Mouse (Mus musculus) natural killer cell, adult 2 months (primary cell): ENCODE measurements around the gene Tgds.
"Not testable (repeated sequence)": the region's sequence is repeated elsewhere in the genome, so short reads cannot be mapped to it uniquely, and the experiment has no call there.

ENCODE experiments used
- DNase-seq, 2 experiments: peaks; one replicate each; pipeline ENCODE4 v3.0.0; 2022; ENCODE audit warnings: low spot score in 2 of 2

Gene Tgds

DNA sequence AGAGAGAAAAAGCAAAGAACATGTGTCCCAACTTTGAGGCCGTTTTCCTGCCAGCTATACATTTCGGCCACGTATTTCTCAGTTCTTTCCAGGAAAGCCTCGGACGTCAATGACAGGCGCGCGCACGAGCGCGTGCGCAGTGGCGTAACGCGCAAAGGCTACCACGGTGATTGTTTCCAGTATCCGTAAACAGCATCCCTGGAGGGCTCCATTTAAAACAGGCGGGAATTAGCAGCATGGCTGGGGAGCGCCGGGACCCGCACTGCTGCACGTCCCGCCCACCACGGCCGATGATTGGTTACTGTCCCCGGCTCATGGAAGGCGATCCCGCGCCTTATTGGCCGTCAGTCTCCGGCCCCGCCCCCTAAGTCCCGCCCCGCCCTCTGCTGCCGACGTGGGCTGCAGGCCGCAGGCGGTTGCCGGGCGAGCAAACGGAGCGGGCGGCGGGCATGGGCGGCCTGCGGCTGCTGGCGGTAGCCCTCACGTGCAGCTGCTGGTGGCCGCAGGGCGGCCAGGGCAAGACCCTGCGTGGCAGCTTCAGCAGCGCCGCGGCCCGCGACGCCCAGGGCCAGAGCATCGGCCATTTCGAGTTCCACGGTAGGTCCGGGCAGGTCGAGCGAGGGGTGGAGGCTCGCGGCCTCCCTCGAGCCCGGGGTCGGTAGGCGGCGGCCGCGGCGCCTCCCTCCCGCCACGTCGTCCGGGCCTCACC lies 4.3 kb upstream of the Tgds start, which contains the start of gene Gpr180:
Gene Gpr180 (plus strand): TSS at position 415 of the 709 bp plus-strand sequence.
- DNase-seq = peak; percentile 83 to 88

- DNase-seq = no peak
Measured at GRCm38 (mm10) chr14:118131931-118132641, 469 bp downstream of the Tgds start.

DNA sequence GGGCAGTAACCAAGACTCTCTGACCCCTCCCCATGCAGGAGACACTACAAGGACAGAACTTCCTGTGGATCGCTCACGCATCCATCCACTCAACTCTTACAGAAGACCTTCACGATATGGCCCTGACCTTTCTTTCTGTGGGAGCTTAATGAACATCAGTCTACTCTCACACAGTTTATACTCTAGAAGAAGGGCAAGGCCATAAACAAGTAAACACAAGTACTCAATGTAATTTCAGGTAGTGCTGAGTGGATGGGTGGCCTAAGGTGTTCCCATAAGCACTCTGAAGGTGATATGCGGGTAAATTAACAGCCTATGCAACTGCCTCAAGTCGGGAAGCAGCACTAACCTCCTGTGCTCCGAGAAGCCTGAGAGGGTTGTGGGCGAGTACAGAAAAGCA lies 1.1 kb downstream of the Tgds start:
- no peak for DNase-seq

GRCm38 (mm10) chr14:118126301-118126700 lies 6.3 kb downstream of the Tgds start:
- no peak for DNase-seq

DNA sequence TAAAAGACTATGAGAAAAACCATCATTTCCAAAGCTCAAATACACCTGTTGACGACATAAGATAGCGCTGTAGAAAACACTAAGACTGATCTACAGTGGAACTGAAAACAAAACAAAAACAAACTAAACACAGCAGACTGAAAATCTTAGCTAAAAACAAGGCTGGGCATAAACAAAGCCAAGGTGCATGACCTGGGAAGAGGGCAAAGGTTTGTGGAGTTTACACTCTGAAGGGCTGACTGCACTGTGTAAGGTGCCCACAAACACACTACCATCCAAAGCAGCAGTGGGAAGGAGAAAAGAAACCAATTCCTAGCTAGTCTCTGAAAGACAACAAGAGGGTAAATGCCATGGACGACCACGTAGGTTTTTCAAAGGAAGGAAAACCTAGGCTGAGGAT lies 7.8 kb downstream of the Tgds start:
- DNase-seq = no peak

DNA sequence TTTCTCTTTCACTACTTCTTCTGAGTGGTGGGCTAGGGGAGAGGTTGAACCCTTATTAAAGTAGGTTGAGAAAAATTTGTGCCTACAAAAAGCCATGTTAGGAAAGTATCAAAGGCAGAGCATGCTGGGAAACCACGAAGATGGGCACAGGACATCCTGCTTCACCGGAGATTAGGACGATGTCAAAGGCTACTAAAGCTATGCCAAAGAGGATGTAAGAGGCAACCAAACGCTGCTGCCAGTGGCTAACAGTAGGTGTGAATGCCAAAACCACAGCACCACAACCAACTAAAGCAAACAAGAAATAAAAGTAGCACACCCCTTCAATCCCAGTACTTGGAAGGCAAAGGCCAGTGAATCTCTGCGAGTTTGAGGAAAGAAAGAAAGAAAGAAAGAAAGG lies 8.4 kb downstream of the Tgds start:
- DNase-seq = peak; percentile 37 to 66

- DNase-seq = no peak
Measured at GRCm38 (mm10) chr14:118113116-118113515, 19.4 kb downstream of the Tgds start.

GRCm38 (mm10) chr14:118107479-118107878 lies 25.1 kb downstream of the Tgds start:
- not testable (repeated sequence) for DNase-seq

- no peak for DNase-seq
Measured at GRCm38 (mm10) chr14:118101227-118101990, 31.1 kb downstream of the Tgds start.

GRCm38 (mm10) chr14:118098265-118098664 lies 34.3 kb downstream of the Tgds start:
- no peak for DNase-seq

DNA sequence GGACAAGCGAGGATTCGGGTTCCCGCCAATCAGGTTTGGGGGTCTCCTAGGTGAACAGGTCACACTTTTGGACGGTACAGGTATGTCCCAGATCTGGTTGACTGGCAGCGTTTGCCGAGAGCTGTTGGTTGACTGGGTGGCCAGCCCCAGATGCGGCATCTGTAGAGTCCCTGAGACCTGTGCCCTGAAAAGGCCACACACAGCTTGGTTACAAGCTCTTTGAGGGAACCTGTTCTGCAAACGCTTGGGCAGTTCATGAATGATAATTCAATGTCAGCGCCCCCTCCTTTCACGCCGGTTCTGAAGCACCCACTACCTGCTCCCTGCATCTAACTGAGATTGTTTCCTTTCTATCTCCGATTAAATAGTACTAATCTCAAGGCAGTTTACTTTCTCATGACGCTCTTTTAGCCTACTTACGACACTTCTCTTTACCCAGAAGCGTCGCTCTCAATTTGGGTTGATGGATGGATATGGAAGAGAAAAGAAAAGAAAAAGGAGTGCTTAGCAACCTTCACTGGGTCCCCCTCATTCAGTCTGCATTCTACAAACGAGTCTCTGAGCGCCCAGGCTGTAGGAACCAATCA lies 42.7 kb downstream of the Tgds start:
- DNase-seq = no peak

DNA sequence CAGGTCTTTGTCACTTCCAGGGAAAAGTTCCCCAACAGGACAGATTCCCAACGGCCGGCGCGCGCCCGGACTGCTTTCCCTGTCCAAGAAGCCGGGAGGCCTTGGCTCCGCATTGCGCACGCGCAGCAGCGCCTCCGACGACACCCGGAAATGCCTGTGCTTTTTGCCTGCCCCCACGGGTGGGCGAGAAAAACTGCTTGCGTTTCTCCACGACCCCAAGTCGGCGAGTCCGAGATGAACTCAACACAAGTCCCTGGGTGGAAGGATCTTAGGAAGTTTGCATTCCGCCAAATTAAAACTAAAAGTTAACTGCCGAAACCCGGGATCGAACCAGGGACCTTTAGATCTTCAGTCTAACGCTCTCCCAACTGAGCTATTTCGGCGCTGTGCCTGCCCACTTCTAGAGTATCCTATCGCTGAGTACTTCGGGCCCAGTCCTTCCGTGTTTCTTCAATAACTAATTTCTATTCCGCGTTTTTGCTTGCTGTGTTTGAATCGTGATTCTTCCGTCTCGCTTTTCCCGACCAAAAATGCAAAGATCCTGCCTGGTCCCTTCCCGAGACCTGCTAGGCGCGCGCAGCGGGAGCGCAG lies 43.2 kb downstream of the Tgds start:
- peak; percentile 88 to 89 for DNase-seq

DNA sequence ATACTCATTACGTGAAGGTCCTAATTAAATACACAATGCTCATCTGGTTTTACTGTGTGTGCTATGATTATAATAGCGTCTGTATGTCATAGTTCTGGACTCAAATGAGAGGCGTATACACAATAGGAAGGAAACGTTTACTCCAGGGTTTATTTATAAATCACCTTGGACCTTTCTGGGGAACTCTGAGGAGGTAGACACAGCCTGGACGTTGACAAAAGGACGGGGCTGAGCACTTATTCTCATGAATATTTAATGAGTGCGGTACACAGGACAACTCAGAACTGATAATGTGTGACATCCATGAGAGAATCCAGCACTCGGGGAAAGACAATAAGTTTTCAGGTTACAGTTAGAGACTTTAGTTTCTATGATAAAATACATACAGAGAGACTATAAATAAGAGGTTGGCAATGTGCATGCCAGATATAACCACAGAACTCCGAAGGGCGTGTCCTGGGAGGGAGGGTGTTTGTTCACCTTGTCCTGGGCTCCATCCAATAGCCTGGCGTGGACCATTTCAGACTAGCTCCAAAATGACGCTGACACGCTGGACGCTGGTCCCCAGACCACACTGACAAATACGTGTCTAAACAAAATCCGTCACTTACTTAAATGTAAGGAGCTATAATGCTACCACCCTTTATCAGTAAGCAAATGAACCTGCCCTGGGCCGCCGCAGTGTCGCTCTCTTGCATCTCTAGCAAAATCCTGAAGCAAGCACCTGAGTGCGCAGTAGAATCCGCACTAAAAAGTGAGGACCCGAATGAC lies 43.9 kb downstream of the Tgds start:
- DNase-seq = no peak

DNA sequence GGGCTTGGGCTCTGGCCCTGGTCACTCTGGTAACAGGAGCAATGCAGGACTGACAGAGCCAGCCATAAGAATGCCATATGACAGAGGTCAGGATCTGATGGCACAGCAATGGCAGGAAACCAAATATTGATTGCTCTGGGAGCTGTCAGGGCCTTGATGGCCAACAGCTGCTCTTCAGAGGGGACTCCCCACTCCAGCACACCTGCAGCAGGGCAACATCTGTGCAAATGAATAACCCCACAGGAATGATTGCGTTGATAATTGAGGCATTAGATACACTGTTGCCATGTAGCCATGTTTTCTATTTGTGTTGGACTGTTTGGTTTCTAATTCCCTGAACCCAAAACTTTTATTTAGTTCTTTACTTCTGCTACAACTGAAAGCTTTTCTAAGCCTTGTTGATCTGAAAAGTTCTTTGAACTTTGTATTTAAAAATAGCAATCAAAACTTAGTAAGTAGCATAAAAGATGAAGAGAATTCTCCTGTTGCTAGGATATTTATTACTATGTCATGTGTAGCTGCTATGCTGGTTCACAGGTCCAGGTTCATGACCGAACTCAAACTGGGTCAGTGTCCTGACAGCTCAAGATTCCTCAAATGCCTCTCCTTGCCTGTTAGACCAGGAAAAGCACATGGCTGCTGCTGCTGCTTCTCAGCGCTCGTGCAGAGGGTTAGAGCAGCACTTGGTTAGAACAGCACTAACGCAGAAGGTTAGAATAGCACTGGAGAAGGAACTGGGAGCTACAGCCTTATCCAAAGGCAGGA lies 46.1 kb downstream of the Tgds start:
- DNase-seq = no peak

DNA sequence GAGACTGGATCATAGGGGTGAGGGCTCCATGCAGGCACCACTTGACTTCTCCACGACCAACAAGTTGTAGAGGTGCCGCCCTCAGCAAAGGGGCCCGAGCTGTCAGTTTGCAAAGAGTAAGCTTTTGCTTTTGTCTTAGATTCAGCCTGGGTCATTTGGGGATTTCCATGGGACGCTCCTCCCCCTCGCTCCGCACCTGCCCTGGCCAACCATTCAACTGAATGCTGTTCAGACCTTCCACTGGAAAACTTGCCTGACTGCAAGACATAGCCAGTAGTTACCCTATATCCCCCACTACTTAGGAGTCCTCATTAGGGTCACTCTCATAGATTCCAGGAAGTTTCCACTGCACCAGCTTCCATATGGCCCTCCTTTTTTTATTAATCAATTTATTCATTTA lies 48.7 kb downstream of the Tgds start:
- DNase-seq = no peak

GRCm38 (mm10) chr14:118080606-118081005 lies 51.9 kb downstream of the Tgds start:
- no peak for DNase-seq

GRCm38 (mm10) chr14:118070100-118070499 lies 62.5 kb downstream of the Tgds start:
- DNase-seq = no peak

DNA sequence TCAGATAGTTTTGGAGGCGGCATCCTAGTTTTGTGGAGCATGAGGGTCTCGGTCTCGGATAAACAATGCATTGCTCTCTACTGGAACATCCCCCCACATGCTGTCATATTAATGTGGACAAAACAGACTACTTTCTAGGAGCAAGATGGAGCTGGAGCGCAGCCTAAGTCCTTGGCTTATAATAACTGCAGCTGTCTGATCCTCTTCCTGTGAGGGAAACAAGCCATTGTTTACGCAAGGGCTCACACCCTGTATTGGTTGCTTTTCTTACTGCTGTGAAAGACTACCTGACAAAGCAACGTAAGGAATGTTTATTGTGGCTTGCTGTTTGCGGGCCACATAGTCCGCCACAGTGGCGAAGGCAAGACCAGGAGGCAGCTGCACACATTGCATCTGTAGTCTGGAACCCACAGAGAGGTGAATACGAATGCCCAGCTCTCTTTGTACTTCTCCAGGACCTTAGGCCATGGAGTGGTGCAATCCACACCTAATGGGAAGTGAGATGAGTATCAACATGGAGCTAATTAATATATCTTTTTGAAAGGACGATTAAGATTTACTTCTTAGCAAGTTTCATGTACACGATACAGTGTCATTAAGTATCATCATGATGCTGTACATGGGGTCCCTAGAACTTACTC lies 63.0 kb downstream of the Tgds start:
- no peak for DNase-seq
